Mouse (Mus musculus): ENCODE measurements at regions not wholly inside any gene's neighbourhood (a gene's known extent, or its start where the extent isn't known, plus 50 kb on each side); places are given as distances from the start of the nearest gene placed in this dataset.

DNA sequence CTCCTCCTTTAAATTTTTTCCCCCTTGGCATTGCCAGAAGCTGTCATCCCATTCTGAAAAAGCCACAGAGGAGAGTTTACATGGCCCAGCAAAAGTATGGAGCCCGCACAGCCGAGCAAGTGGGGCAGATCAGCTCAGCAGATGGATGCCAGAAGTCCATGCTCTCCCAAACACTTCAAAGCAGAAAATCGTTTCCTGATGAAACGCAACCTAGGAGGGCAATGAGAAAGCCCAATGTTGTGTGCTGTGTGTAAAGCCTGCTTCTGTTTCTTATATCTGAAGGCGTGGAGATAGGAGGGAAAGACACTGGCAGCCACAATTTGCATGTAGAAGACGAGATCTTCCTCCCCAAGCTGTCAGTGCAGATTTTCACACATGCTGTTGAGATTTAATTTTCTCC is 92.4 kb upstream of the Stt3b start:
- no peaks in the 10 kb centered on the region for H3K4me1 ChIP-seq (replicated peaks; ENCODE audit: control insufficient read depth, insufficient read depth, low read length)
- no peak overlapping the region for H3K4me3 ChIP-seq (ENCODE audit: low read depth, low read length)
- no peak overlapping the region for H3K27ac ChIP-seq (ENCODE audit: low read depth, low read length)
- DNase-seq (ENCODE audit: low spot score): no peak
- H3K9me3 ChIP-seq (ENCODE audit: control insufficient read depth, low read length): no peaks in the 10 kb centered on the region
- no peak for ATAC-seq (replicated peaks; ENCODE audit: low FRiP score)
- 84% methylated on average over 6 of the region's 6 CpGs for WGBS
- H3K4me2 ChIP-seq (ENCODE audit: low read depth, low read length, severe bottlenecking): no peak overlapping the region
- H3K36me3 ChIP-seq (ENCODE audit: control insufficient read depth, insufficient read depth, low read length): no peaks in the 10 kb centered on the region
- no peak overlapping the region for H3K9ac ChIP-seq (ENCODE audit: low read length)
- H3K27me3 ChIP-seq (ENCODE audit: control insufficient read depth, insufficient read depth, low read length): no peaks in the 10 kb centered on the region

DNA sequence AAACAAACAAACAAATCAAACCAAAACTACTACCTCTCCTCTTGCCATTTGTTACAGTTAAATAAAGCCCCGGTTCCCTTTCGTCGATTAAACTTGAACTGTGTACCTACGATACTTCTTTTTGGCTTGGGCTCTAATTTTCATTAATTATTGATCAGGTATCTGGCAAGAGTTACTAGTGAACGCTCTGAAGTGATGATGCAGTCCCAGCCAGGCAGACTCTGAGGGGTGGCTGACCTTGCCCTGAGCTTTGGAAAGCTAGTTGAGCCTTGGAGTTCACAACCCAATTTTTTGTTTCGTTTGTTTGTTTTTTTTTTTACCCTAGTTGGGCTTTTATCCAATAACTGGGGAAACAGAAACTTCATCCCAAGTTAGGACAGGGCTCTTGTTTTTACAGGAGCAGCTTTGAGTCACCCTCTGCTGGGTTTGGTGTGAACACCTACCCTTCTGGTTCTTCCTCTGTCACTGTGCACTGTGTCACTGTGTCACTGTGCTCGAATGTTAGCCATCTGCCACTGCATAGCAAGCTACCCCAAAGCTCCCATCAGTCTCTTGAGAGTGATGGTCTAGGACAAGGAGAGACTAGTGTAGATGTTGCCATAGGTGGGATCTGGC is 93.2 kb upstream of the Stt3b start:
- no peaks in the 10 kb centered on the region for H3K4me1 ChIP-seq (replicated peaks; ENCODE audit: control insufficient read depth, insufficient read depth, low read length)
- WGBS: 91% methylated on average over 7 of the region's 7 CpGs
- no peak overlapping the region for H3K27ac ChIP-seq (ENCODE audit: low read depth, low read length)

DNA sequence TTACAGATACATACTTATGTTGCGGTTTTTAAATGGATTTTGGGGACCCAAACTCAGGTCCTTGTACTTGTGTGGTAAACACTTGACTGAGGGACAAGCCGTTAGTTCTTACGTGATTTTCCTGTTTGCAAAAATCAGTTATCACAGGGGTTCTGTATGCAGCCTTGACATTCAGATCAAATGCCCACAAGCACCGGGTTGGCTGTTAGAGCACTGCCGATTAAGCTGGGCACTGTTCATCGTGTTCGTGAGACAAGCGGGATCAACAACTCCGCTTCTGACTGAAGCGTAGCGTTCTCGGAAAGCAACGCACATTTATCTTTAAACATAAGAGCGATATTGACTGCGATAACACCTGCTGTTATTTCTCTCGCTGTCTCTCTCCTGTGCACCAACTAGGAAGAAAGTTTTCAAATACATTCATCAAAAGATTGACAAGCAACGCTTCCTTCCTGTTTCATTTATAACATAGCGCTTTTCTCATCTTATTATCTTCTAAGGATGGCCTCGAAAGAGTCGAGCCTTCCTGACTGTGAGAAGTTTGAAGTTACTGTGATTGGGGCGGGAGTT is 97.8 kb upstream of the Stt3b start:
- DNase-seq (ENCODE audit: low spot score): no peak
- no peak overlapping the region for H3K9ac ChIP-seq (ENCODE audit: low read length)
- H3K27ac ChIP-seq (ENCODE audit: low read depth, low read length): no peak overlapping the region
- no peaks in the 10 kb centered on the region for H3K9me3 ChIP-seq (ENCODE audit: control insufficient read depth, low read length)
- H3K4me3 ChIP-seq (ENCODE audit: low read depth, low read length): no peak overlapping the region
- H3K36me3 ChIP-seq (ENCODE audit: control insufficient read depth, insufficient read depth, low read length): no peaks in the 10 kb centered on the region
- 93% methylated on average over 21 of the region's 21 CpGs for WGBS
- no peak for ATAC-seq (replicated peaks; ENCODE audit: low FRiP score)
- no peak overlapping the region for H3K4me2 ChIP-seq (ENCODE audit: low read depth, low read length, severe bottlenecking)
- no peaks in the 10 kb centered on the region for H3K4me1 ChIP-seq (replicated peaks; ENCODE audit: control insufficient read depth, insufficient read depth, low read length)
- no peaks in the 10 kb centered on the region for H3K27me3 ChIP-seq (ENCODE audit: control insufficient read depth, insufficient read depth, low read length)

More for the DNA sequence above, 93.2 kb upstream of the Stt3b start:
- no peaks in the 10 kb centered on the region for H3K36me3 ChIP-seq (ENCODE audit: control insufficient read depth, insufficient read depth, low read length)
- no peaks in the 10 kb centered on the region for H3K9me3 ChIP-seq (ENCODE audit: control insufficient read depth, low read length)
- H3K27me3 ChIP-seq (ENCODE audit: control insufficient read depth, insufficient read depth, low read length): no peaks in the 10 kb centered on the region
- DNase-seq (ENCODE audit: low spot score) (no peak), ATAC-seq (replicated peaks; ENCODE audit: low FRiP score) (no peak)
- no peak overlapping the region for H3K4me3 ChIP-seq (ENCODE audit: low read depth, low read length)
- H3K9ac ChIP-seq (ENCODE audit: low read length): no peak overlapping the region
- no peak overlapping the region for H3K4me2 ChIP-seq (ENCODE audit: low read depth, low read length, severe bottlenecking)

- no peaks in the 10 kb centered on the region for H3K9me3 ChIP-seq (ENCODE audit: control insufficient read depth, low read length)
- no peak overlapping the region for H3K4me3 ChIP-seq (ENCODE audit: low read depth, low read length)
- H3K27ac ChIP-seq (ENCODE audit: low read depth, low read length): no peak overlapping the region
- no peaks in the 10 kb centered on the region for H3K36me3 ChIP-seq (ENCODE audit: control insufficient read depth, insufficient read depth, low read length)
- ATAC-seq (replicated peaks; ENCODE audit: low FRiP score) (no peak), DNase-seq (ENCODE audit: low spot score) (no peak)
- 86% methylated on average over 6 of the region's 6 CpGs for WGBS
- H3K27me3 ChIP-seq (ENCODE audit: control insufficient read depth, insufficient read depth, low read length): no peaks in the 10 kb centered on the region
- H3K4me2 ChIP-seq (ENCODE audit: low read depth, low read length, severe bottlenecking): no peak overlapping the region
- H3K9ac ChIP-seq (ENCODE audit: low read length): no peak overlapping the region
- H3K4me1 ChIP-seq (replicated peaks; ENCODE audit: control insufficient read depth, insufficient read depth, low read length): no peaks in the 10 kb centered on the region
Measured at GRCm38 (mm10) chr9:115408886-115409285, 98.7 kb upstream of the Stt3b start.

- WGBS: 95% methylated on average over 4 of the region's 4 CpGs
Measured at GRCm38 (mm10) chr9:115414190-115414589, 104.0 kb upstream of the Stt3b start.

GRCm38 (mm10) chr9:115422786-115423185 is 112.6 kb upstream of the Stt3b start:
- ATAC-seq (replicated peaks; ENCODE audit: low FRiP score): no peak

More at GRCm38 (mm10) chr9:115414190-115414589, 104.0 kb upstream of the Stt3b start:
- Histone ChIP-seq H3K27me3 (ENCODE audit: control insufficient read depth, insufficient read depth, low read length) (no peaks in the 10 kb centered on the region), H3K9me3 (ENCODE audit: control insufficient read depth, low read length) (no peaks in the 10 kb centered on the region), H3K27ac (ENCODE audit: low read depth, low read length) (no peak overlapping the region), H3K4me3 (ENCODE audit: low read depth, low read length) (no peak overlapping the region), H3K4me2 (ENCODE audit: low read depth, low read length, severe bottlenecking) (no peak overlapping the region), H3K36me3 (ENCODE audit: control insufficient read depth, insufficient read depth, low read length) (no peaks in the 10 kb centered on the region), H3K9ac (ENCODE audit: low read length) (no peak overlapping the region), H3K4me1 (replicated peaks; ENCODE audit: control insufficient read depth, insufficient read depth, low read length) (no peaks in the 10 kb centered on the region)
- DNase-seq (ENCODE audit: low spot score) (no peak), ATAC-seq (replicated peaks; ENCODE audit: low FRiP score) (no peak)

DNA sequence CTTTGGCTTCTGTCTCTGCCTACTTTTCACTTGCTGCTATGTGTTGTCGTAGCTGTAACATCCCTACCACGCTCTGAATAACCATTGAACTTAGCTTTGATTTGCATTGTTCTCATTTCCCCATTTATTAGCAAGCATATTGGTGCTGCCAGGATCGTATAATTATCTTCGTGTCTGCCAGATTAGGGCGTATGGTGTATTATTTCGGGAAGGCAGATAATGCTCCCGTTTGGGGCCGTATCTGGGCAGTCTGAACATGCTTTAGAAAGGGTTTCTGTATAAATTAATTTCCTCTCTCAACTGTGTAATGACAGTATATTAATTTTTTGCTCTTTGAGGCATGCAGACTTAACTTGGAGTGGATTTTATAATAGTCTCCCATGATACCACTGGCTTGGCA is 116.5 kb upstream of the Stt3b start:
- Histone ChIP-seq H3K4me3 (ENCODE audit: low read depth, low read length) (no peak overlapping the region), H3K4me1 (replicated peaks; ENCODE audit: control insufficient read depth, insufficient read depth, low read length) (no peaks in the 10 kb centered on the region), H3K27ac (ENCODE audit: low read depth, low read length) (no peak overlapping the region), H3K4me2 (ENCODE audit: low read depth, low read length, severe bottlenecking) (no peak overlapping the region), H3K36me3 (ENCODE audit: control insufficient read depth, insufficient read depth, low read length) (no peaks in the 10 kb centered on the region), H3K27me3 (ENCODE audit: control insufficient read depth, insufficient read depth, low read length) (no peaks in the 10 kb centered on the region), H3K9me3 (ENCODE audit: control insufficient read depth, low read length) (no peaks in the 10 kb centered on the region), H3K9ac (ENCODE audit: low read length) (no peak overlapping the region)
- DNase-seq (ENCODE audit: low spot score): no peak
- 87% methylated on average over 8 of the region's 8 CpGs for WGBS
- ATAC-seq (replicated peaks; ENCODE audit: low FRiP score): no peak

More at GRCm38 (mm10) chr9:115422786-115423185, 112.6 kb upstream of the Stt3b start:
- Histone ChIP-seq H3K4me2 (ENCODE audit: low read depth, low read length, severe bottlenecking) (no peak overlapping the region), H3K9me3 (ENCODE audit: control insufficient read depth, low read length) (no peaks in the 10 kb centered on the region; the same call in 1 of the 2 replicates), H3K27me3 (ENCODE audit: control insufficient read depth, insufficient read depth, low read length) (no peaks in the 10 kb centered on the region), H3K36me3 (ENCODE audit: control insufficient read depth, insufficient read depth, low read length) (no peaks in the 10 kb centered on the region), H3K4me1 (replicated peaks; ENCODE audit: control insufficient read depth, insufficient read depth, low read length) (no peaks in the 10 kb centered on the region), H3K9ac (ENCODE audit: low read length) (no peak overlapping the region), H3K4me3 (ENCODE audit: low read depth, low read length) (no peak overlapping the region), H3K27ac (ENCODE audit: low read depth, low read length) (no peak overlapping the region)
- no peak for DNase-seq (ENCODE audit: low spot score)
- WGBS: 86% methylated on average over 7 of the region's 7 CpGs

DNA sequence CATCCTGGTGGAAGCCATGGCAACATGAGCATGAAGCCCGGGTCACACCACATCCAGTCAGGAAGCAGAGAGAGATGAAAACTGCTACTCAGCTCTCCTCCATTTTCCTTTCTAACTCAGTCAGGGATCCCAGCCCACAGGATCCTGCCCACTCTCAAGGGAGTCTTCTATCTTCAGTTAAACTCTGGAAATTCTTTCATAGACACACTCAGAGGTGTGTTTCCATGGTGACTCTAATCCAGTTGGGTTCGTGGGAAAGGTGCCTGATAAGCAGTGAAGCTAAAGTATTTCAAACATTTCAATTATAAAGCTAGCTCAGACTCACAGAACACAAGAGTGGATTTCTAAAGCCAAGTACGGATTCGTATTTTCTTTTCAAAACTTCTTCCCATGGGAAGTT is 120.0 kb upstream of the Stt3b start:
- DNase-seq (ENCODE audit: low spot score): no peak
- no peak for ATAC-seq (replicated peaks; ENCODE audit: low FRiP score)
- 64% methylated on average over 4 of the region's 4 CpGs for WGBS
- H3K27ac ChIP-seq (ENCODE audit: low read depth, low read length): no peak overlapping the region
- H3K4me1 ChIP-seq (replicated peaks; ENCODE audit: control insufficient read depth, insufficient read depth, low read length): no peaks in the 10 kb centered on the region
- H3K36me3 ChIP-seq (ENCODE audit: control insufficient read depth, insufficient read depth, low read length): no peaks in the 10 kb centered on the region
- no peak overlapping the region for H3K9ac ChIP-seq (ENCODE audit: low read length)
- H3K27me3 ChIP-seq (ENCODE audit: control insufficient read depth, insufficient read depth, low read length): no peaks in the 10 kb centered on the region
- no peak overlapping the region for H3K4me2 ChIP-seq (ENCODE audit: low read depth, low read length, severe bottlenecking)
- H3K4me3 ChIP-seq (ENCODE audit: low read depth, low read length): no peak overlapping the region
- H3K9me3 ChIP-seq (ENCODE audit: control insufficient read depth, low read length): no peaks in the 10 kb centered on the region

GRCm38 (mm10) chr9:115434696-115435095 is 124.5 kb upstream of the Stt3b start:
- no peak overlapping the region for H3K27ac ChIP-seq (ENCODE audit: low read depth, low read length)
- H3K27me3 ChIP-seq (ENCODE audit: control insufficient read depth, insufficient read depth, low read length): no peaks in the 10 kb centered on the region
- no peak for DNase-seq (ENCODE audit: low spot score)
- ATAC-seq (replicated peaks; ENCODE audit: low FRiP score): no peak
- no peak overlapping the region for H3K4me3 ChIP-seq (ENCODE audit: low read depth, low read length)
- H3K9me3 ChIP-seq (ENCODE audit: control insufficient read depth, low read length): no peaks in the 10 kb centered on the region; the same call in 1 of the 2 replicates
- no peak overlapping the region for H3K9ac ChIP-seq (ENCODE audit: low read length)
- WGBS: 30% methylated on average over 5 of the region's 5 CpGs
- H3K36me3 ChIP-seq (ENCODE audit: control insufficient read depth, insufficient read depth, low read length): no peaks in the 10 kb centered on the region
- no peak overlapping the region for H3K4me2 ChIP-seq (ENCODE audit: low read depth, low read length, severe bottlenecking)
- no peaks in the 10 kb centered on the region for H3K4me1 ChIP-seq (replicated peaks; ENCODE audit: control insufficient read depth, insufficient read depth, low read length)
